Mouse (Mus musculus) stomach, embryonic 14.5 days (tissue): ENCODE measurements around the gene Dnajb3. TPM values are rescaled to one million over a fixed set of nuclear protein-coding genes. Genes with fewer than 3 reads are reported as not detected.
"Not testable (repeated sequence)": the region's sequence is repeated elsewhere in the genome, so short reads cannot be mapped to it uniquely, and the experiment has no call there.

ENCODE experiments used
- ATAC-seq: fragments of 200-750 bp; cut with Nextera tagmentation; 2 replicates; pipeline ENCODE4 v1.8.0; 2017; ENCODE audit warnings: low read depth, moderate TSS enrichment; ENCODE audit not compliant: insufficient number of reproducible peaks, insufficient read depth, low FRiP score
- H3K27ac ChIP-seq: fragments of 300-500 bp; sonication (generic); 2 replicates; pipeline ENCODE4 v1.5.1; 2014; ENCODE audit warnings: mild to moderate bottlenecking, low read length, moderate library complexity, mixed read lengths
- H3K27me3 ChIP-seq: fragments of 300-500 bp; sonication (generic); 2 replicates; pipeline ENCODE4 v1.6.1; 2014; ENCODE audit warnings: low read length, control low read depth, mixed read lengths; ENCODE audit not compliant: control insufficient read depth, insufficient read depth
- H3K36me3 ChIP-seq: fragments of 300-500 bp; sonication (generic); 2 replicates; pipeline ENCODE4 v1.6.1; 2014; ENCODE audit warnings: mild to moderate bottlenecking, control low read depth, low read length, moderate library complexity, mixed read lengths; ENCODE audit not compliant: control insufficient read depth, insufficient read depth
- H3K4me1 ChIP-seq: fragments of 300-500 bp; sonication (generic); 2 replicates; pipeline ENCODE4 v1.6.1; 2014; ENCODE audit warnings: low read length, control low read depth, mixed read lengths; ENCODE audit not compliant: control insufficient read depth, insufficient read depth
- H3K4me2 ChIP-seq: fragments of 300-500 bp; sonication (generic); replicated peaks from 2 replicates; pipeline ENCODE4 v1.6.1; 2014; ENCODE audit warnings: low read depth, low read length, control low read depth
- H3K4me3 ChIP-seq: fragments of 300-500 bp; sonication (generic); 2 replicates; pipeline ENCODE4 v1.5.1; 2014; ENCODE audit warnings: low read depth, low read length, control low read depth
- H3K9ac ChIP-seq: fragments of 300-500 bp; sonication (generic); replicated peaks from 2 replicates; pipeline ENCODE4 v1.6.1; 2014; ENCODE audit warnings: low read depth, mild to moderate bottlenecking, control low read depth, low read length, moderate library complexity, mixed read lengths
- H3K9me3 ChIP-seq: fragments of 300-500 bp; sonication (generic); 2 replicates; pipeline ENCODE4 v1.6.1; 2016; ENCODE audit warnings: low read depth, low read length, control low read depth; ENCODE audit not compliant: control insufficient read depth
- WGBS: fragments of 180-500 bp; shearing (Covaris S2); extraction: QIAGEN DNeasy Blood & Tissue Kit; methylation state at CpG from one replicate; pipeline ENCODE4 v1.1.7; 2014; 5-methylcytosine and 5-hydroxymethylcytosine counted together
- polyA plus RNA-seq: library from polyadenylated mRNA; unstranded; fragments of >200 nt; fragmentation: Nextera tagmentation; extraction: Ambion mirVana; gene quantifications from 2 replicates; pipeline ENCODE4 v1.2.1, GENCODE M21; 2014

Dnajb3 gene
- polyA plus RNA-seq, 1 experiment from 2014 or later, result 8.7 TPM

GRCm38 (mm10) chr1:88206843-88207479 is 1.4 kb upstream of the Dnajb3 start:
- Histone ChIP-seq H3K4me2 (no peak overlapping the region), H3K4me1 (no peaks in the 10 kb centered on the region), H3K9me3 (peaks cover 7% of the 10 kb centered on the region), H3K4me3 (no peak overlapping the region), H3K9ac (no peak overlapping the region), H3K27ac (no peak overlapping the region), H3K27me3 (no peaks in the 10 kb centered on the region), H3K36me3 (no peaks in the 10 kb centered on the region)
- ATAC-seq, result peak; percentile 20; the same call in 1 of the 2 replicates
- WGBS, result 68% methylated on average over 2 of the region's 2 CpGs

DNA sequence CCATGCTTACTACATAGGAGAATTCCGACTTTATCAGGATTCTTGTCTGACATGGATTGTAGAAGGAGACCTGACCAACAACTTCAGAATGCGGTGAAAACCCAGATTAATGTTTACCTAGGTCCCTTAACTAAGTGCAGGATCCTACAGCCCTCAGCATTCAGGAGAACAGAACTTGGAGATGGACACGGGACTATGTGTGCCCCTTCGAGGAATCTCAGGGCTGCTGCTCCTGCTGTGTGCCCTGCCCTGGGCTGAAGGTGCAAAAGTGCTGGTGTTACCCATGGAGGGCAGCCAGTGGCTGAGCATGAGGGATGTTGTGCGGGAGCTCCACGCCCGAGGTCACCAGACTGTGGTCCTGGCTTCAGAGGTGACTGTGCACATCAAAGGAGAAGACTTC is 5.1 kb downstream of the Dnajb3 start, which contains the start of gene Ugt1a2:
TSS of gene Ugt1a2 (plus strand) at position 146 of the 400 bp plus-strand sequence.
- H3K36me3 ChIP-seq, result no peaks in the 10 kb centered on the region
- no peaks in the 10 kb centered on the region for H3K4me1 ChIP-seq
- 66% methylated on average over 7 of the region's 7 CpGs for WGBS
- no peak within 1 kb of the TSS for H3K27ac ChIP-seq
- no peak within 1 kb of the TSS for H3K4me3 ChIP-seq
- H3K27me3 ChIP-seq, result no peaks in the 10 kb centered on the region
- H3K9ac ChIP-seq, result no peak within 1 kb of the TSS
- H3K9me3 ChIP-seq, result no peaks in the 10 kb centered on the region; the same call in 1 of the 2 replicates
- no peak for ATAC-seq
- no peak within 1 kb of the TSS for H3K4me2 ChIP-seq

DNA sequence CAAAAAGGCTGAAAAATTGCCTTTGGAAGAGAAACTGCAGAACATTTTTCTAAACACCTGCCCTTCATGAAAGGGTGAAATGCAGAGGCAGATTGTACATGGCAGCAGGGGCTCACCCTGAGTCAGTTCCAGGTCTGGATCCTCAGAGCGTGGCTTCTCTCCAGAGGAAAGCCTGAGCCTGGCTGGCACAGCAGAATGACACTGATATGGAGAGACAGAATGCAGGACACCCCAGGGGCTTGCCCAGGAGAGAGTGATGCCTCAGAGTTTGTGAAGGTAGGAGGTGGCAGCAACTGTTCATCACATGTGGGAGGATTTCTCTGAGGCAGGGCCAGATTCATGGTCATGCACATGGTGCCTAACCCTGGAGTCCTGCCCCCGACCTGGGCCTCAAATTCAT is 5.6 kb downstream of the Dnajb3 start:
- Histone ChIP-seq H3K4me1 (no peaks in the 10 kb centered on the region), H3K4me3 (no peak overlapping the region), H3K27ac (no peak overlapping the region), H3K36me3 (no peaks in the 10 kb centered on the region), H3K9ac (no peak overlapping the region), H3K4me2 (no peak overlapping the region), H3K9me3 (no peaks in the 10 kb centered on the region; the same call in 1 of the 2 replicates), H3K27me3 (no peaks in the 10 kb centered on the region)
- WGBS, result 55% methylated on average over 2 of the region's 2 CpGs
- ATAC-seq, result no peak

DNA sequence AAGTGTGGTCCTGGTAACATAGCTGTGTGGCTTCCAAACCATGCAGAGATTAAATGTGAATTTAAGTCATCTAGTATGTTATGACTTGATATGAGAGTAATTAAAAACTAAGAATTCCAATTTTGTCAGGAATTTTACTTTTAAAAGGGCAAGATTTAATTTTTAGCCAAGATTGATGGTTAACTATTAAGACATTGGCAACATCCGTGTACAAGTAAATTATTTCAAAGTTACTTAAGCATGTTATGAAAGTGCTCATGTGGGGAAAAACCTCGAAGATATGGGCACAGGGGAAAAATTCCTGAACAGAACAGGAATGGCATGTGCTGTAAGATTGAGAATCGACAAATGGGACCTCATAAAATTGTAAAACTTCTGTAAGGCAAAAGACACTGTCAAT is 8.1 kb downstream of the Dnajb3 start:
- Histone ChIP-seq H3K4me1 (no peaks in the 10 kb centered on the region), H3K27me3 (no peaks in the 10 kb centered on the region), H3K9me3 (no peaks in the 10 kb centered on the region), H3K4me2 (no peak overlapping the region), H3K27ac (no peak overlapping the region), H3K36me3 (no peaks in the 10 kb centered on the region), H3K9ac (no peak overlapping the region), H3K4me3 (no peak overlapping the region)
- 76% methylated on average over 3 of the region's 3 CpGs for WGBS
- ATAC-seq, result no peak

DNA sequence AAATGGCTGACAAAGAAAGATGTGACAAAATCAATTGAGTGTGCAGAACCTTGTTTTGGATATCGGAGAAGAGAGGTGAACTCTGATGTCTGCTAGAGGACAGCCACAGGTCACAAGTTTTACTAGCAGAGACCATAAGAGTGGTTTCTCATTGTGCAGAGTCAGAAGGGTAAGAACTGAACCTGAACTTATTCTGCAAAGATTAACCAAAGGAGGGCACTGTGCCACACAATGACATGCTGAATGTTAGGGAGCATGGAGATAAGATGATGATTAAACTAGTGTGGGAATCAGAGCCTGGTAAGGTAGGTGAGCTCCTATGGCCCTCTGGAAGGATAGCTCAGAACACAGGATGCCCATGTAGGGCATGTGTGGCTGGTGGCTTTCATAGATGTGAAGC is 9.9 kb downstream of the Dnajb3 start:
- no peak for ATAC-seq
- Histone ChIP-seq H3K27ac (no peak overlapping the region), H3K4me3 (no peak overlapping the region), H3K9ac (no peak overlapping the region), H3K4me1 (no peaks in the 10 kb centered on the region), H3K27me3 (no peaks in the 10 kb centered on the region), H3K4me2 (no peak overlapping the region), H3K9me3 (no peaks in the 10 kb centered on the region), H3K36me3 (no peaks in the 10 kb centered on the region)
- 82% methylated on average over 1 of the region's 1 CpGs for WGBS

- Histone ChIP-seq H3K4me3 (no peak overlapping the region), H3K4me2 (no peak overlapping the region), H3K27ac (no peak overlapping the region), H3K9ac (no peak overlapping the region), H3K4me1 (no peaks in the 10 kb centered on the region), H3K36me3 (no peaks in the 10 kb centered on the region), H3K27me3 (no peaks in the 10 kb centered on the region), H3K9me3 (no peaks in the 10 kb centered on the region)
- 67% methylated on average over 3 of the region's 3 CpGs for WGBS
- no peak for ATAC-seq
These were observed 13.4 kb downstream of the Dnajb3 start for GRCm38 (mm10) chr1:88192136-88192535.

- Histone ChIP-seq H3K27me3 (no peaks in the 10 kb centered on the region), H3K4me1 (no peaks in the 10 kb centered on the region), H3K4me3 (no peak overlapping the region), H3K9ac (no peak overlapping the region), H3K9me3 (no peaks in the 10 kb centered on the region), H3K27ac (no peak overlapping the region), H3K4me2 (no peak overlapping the region), H3K36me3 (no peaks in the 10 kb centered on the region)
- 81% methylated on average over 5 of the region's 5 CpGs for WGBS
- no peak for ATAC-seq
These were observed 19.2 kb downstream of the Dnajb3 start for GRCm38 (mm10) chr1:88186325-88186935.

GRCm38 (mm10) chr1:88179657-88180056 is 25.9 kb downstream of the Dnajb3 start:
- Histone ChIP-seq H3K27me3 (no peaks in the 10 kb centered on the region), H3K9me3 (peaks cover 17% of the 10 kb centered on the region), H3K27ac (no peak overlapping the region), H3K4me2 (no peak overlapping the region), H3K4me3 (no peak overlapping the region), H3K4me1 (no peaks in the 10 kb centered on the region), H3K36me3 (no peaks in the 10 kb centered on the region), H3K9ac (no peak overlapping the region)
- 93% methylated on average over 1 of the region's 1 CpGs for WGBS
- ATAC-seq, result no peak

DNA sequence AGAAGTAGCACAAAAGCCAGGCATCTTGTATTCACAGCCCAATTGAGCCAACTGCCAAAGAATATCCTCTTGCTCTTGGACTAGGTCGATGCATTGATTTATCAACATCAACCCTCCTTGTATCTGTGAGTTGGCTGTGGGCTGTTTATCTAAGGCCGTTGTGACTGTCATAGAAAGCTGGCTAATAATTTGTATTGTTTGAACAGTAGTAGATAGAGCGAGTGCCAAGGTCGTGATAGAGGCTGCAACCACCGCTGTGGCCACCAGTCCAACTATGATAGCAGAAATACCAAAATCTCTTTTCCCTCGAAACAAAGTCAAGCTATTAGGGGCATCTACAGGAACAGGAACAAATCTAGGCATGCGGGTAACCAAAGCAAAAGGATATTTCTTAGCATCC is 33.4 kb downstream of the Dnajb3 start:
- H3K36me3 ChIP-seq, ATAC-seq, H3K9me3 ChIP-seq, H3K9ac ChIP-seq, H3K27me3 ChIP-seq, H3K4me3 ChIP-seq, H3K4me2 ChIP-seq, H3K4me1 ChIP-seq, H3K27ac ChIP-seq: not testable (repeated sequence)
- 83% methylated on average over 5 of the region's 7 CpGs for WGBS
